Mouse (Mus musculus) Patski (cell line): ENCODE measurements around the gene Clcn1. TPM values are rescaled to one million over a fixed set of nuclear protein-coding genes. Genes with fewer than 3 reads are reported as not detected.

Experiments
- ATAC-seq: fragments of 100-300 bp; one replicate; pipeline ENCODE4 v1.8.0; 2021
- CTCF ChIA-PET: fragments of 350-600 bp; sonication (Branson Sonifier 250); formaldehyde crosslinking; loops from one replicate; lab custom pipeline; 2022; ENCODE audit warnings: inconsistent platforms; lab: Charles Lee
- POLR2A ChIA-PET: fragments of 350-600 bp; sonication (Branson Sonifier 250); formaldehyde crosslinking; loops from one replicate; lab custom pipeline; 2022; ENCODE audit warnings: antibody characterized with exemption, inconsistent platforms; lab: Charles Lee
- DNase-seq: peaks from one replicate; pipeline ENCODE4 v3.0.0-alpha.2; 2011; ENCODE audit warnings: low read depth, low spot score
- H3K27me3 ChIP-seq: fragments of 371-371 bp; one replicate; pipeline ENCODE4 v1.5.1; 2021
- CTCF ChIP-seq: fragments of 100-300 bp; IDR thresholded peaks from one replicate; pipeline ENCODE4 v1.5.1; 2021
- in situ Hi-C: fragments of 300-500 bp; cut with MboI; formaldehyde crosslinking; loops from 3 replicates; pipeline ENCODE4 v1.11.1; 2018; ENCODE audit warnings: low pct_unique_long_range_greater_than_20kb, mixed read lengths
- polyA plus RNA-seq: library from polyadenylated mRNA; unstranded; gene quantifications from one replicate; pipeline ENCODE4 v1.2.3, GENCODE M21; 2021

Clcn1 gene
- polyA plus RNA-seq, result 0.21 TPM

DNA sequence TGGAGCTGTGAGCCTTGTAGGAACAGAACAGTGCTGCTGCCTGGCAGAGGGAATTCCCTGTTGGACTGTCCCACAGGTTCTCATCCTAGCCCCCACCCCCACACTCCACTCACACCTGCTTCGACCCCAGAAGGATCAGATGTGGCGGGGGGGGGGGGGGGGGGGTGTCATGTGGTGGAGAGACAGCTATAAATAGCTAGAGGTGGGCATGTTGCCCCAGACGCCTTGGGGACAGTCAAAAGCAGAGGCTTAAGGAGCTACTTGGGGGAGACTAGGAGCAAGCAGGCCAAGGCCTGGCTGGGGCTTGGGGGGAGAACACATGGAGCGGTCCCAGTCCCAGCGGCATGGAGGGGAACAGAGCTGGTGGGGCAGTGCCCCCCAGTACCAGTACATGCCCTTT lies at the start of gene Clcn1:
Clcn1 (plus strand) TSS at position 238 of the 400 bp plus-strand sequence.
- no peak for TF ChIP-seq CTCF
- DNase-seq, result no peak
- in situ Hi-C loops, result no loop called here
- CTCF ChIA-PET, result interaction anchor here (1.1 to 3.3 kb wide), 5 partner anchors 9 to 39 kb away, joined by 3 to 14 read pairs (median 8); no protein-coding TSS in a partner anchor
- H3K27me3 ChIP-seq, result no peaks in the 10 kb centered on the region
- ATAC-seq, result no peak
- POLR2A ChIA-PET, result interaction anchor here (0.6 to 0.8 kb wide), 3 partner anchors 13 to 919 kb away, joined by 3 read pairs; no protein-coding TSS in a partner anchor

DNA sequence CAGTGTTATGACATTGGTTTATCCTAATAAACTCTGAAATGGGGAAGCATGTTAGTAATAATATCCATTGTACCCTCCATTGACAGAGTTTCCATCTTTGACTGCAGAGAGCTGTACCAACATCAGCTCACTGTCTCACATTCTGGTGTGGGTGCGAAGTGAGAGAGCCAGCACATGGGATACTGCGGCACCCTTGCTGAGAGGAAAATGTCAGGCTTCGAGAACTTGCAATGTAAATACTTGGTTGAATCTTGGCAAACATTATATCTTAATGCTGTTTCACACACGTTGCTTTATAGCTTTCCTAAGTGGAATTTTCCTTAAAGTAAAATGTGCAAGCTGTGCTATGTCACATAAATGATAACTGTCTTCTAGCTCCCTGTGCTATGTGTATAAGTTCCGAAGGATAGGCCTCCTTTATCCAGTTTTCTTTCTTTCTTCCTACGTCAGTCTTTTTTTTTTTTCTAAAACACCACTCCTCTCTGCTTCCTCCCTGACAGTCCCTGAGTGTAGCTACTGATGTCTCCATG lies 49.1 kb upstream of the Clcn1 start:
- CTCF ChIA-PET, result interaction anchor here (0.6 to 1.9 kb wide), 4 partner anchors 11 to 319 kb away, joined by 3 to 6 read pairs (median 4); no protein-coding TSS in a partner anchor
- no peak for TF ChIP-seq CTCF
- DNase-seq (no peak), ATAC-seq (no peak)
- H3K27me3 ChIP-seq, result peaks cover 16% of the 10 kb centered on the region
- POLR2A ChIA-PET, result interaction anchor here (1.7 kb wide), 1 partner anchor 10 kb away, joined by 4 read pairs; no protein-coding TSS in a partner anchor
- in situ Hi-C loops, result loop anchor here (25.0 kb wide), 1 partner anchor 600 kb away; the partner anchor contains the start of gene Olfr449

DNA sequence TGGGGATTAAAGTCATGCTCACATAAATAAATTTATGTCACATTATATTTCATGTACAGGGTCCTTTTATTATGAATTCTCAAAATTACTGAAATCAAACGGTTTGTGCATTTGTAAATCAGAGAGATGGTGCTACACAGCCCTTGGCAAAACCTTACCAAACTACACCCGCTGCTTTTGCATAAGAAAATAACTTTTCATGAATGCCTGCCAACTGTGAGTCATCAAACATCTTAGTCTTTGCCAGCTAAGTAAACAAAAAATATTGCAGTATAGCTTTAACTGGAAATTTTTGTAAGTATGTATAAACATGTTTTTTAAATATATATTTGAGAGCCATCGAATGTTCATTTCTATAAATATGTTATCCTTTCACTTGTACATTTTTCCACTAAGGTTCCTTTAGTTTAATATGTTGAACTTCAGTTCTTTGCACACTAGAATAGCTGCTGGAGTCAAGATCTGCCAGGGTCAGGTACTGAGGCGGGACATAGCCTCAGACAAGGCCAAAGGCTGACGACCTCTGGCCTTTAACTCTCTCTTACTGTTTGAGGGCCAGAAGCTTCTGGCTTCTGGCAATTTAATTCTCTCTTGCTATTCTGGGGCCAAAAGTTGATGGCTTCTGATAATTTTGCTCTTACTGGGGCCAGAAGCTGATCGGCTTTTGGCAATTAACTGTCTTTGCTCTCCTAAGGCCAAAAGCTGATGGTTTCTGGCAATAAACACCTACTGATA lies 45.0 kb upstream of the Clcn1 start:
- TF ChIP-seq CTCF, result no peak
- CTCF ChIA-PET, result interaction anchor here (0.6 to 1.9 kb wide), 5 partner anchors 8 to 15 kb away, joined by 3 to 6 read pairs (median 3); no protein-coding TSS in a partner anchor
- POLR2A ChIA-PET, result no interaction called here
- no peak for ATAC-seq
- in situ Hi-C loops, result loop anchor here (25.0 kb wide), 1 partner anchor 596 kb away; the partner anchor contains the start of gene Olfr449
- H3K27me3 ChIP-seq, result peaks cover 24% of the 10 kb centered on the region
- no peak for DNase-seq

DNA sequence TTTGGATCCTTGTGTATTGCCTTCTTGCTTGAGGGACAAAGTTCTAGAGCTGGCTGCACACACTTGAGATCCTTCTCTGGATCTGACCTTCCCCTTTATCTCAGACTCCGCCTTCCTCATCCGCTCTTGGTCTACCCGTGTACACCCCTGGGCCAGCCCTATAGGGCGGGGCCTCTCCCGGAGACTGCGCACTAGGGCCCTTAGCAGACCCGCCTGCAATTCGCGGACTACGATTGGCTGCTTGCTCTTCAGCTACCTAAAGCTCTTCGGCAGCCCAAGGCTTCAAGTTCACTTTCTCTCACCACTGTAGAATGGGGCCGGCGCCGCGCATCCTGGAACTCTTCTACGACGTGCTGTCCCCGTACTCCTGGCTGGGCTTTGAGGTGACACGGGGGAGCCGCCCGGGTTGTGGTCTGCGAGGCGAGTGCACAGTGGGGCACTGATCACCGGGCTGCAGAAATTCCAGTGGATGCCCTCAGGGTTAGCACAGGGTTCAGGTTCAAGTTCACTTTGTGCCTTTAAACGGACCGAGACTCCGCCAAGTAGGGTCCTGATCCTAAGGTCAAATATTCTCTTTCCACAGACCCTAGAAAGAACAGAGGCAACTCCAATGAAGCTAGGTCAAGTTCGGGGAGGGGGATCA lies 40.7 kb upstream of the Clcn1 start, which contains the start of gene Gstk1:
Gstk1 (plus strand) TSS at position 225 of the 643 bp plus-strand sequence.
- peaks cover 15% of the 10 kb centered on the region for H3K27me3 ChIP-seq
- ATAC-seq (peak; percentile 90), DNase-seq (no peak)
- CTCF ChIA-PET, result interaction anchor here (1.2 kb wide), 1 partner anchor 16 kb away, joined by 3 read pairs; the partner anchor contains the start of gene Tmem139
- in situ Hi-C loops, result loop anchor here (25.0 kb wide), 1 partner anchor 591 kb away; the partner anchor contains the start of gene Olfr449
- POLR2A ChIA-PET, result no interaction called here
- no peak for TF ChIP-seq CTCF

DNA sequence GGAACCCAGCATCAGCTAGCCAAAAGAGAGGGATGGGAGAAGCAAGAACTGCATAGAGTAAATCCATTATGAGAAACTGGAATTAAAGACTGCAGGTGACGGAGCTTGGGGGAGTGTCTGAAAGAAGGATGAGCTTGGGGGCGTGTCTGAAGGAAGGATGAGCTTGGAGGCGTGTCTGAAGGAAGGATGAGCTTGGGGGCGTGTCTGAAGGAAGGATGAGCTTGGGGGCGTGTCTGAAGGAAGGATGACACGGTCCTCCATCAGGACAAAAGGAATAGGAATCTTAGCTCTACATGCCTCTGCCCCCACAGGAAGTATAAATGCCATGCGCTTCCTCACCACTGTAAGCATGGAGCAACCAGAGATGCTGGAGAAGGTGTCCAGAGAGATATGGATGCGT lies 39.3 kb upstream of the Clcn1 start:
- ATAC-seq, result no peak
- no peak for TF ChIP-seq CTCF
- H3K27me3 ChIP-seq, result peaks cover 18% of the 10 kb centered on the region
- DNase-seq, result no peak
- in situ Hi-C loops, result loop anchor here (25.0 kb wide), 1 partner anchor 590 kb away; the partner anchor contains the start of gene Olfr449
- POLR2A ChIA-PET, result interaction anchor here (1.3 kb wide), 1 partner anchor 10 kb away, joined by 4 read pairs; no protein-coding TSS in a partner anchor
- CTCF ChIA-PET, result no interaction called here

DNA sequence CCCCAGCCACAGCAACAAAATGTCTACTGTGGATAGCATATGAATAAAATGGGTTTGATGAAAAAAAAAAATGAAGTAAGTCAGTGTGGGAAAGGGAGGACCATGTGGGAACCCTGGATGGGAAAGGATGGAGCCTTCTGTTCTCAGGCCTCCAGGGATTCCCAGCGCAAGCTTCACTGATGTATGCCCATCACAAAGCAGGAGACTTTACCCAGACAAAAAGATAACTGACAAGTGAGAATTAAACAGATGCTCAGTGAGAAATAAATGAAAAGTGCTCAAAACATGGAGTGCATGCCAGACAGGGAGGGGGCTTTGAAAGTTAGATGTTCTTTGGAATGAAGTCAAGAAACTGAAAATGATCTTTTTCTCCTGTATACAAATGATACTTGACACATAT lies 38.5 kb upstream of the Clcn1 start:
- ATAC-seq (no peak), DNase-seq (no peak)
- no peak for TF ChIP-seq CTCF
- ChIA-PET CTCF (interaction anchor here (1.6 to 3.0 kb wide), 2 partner anchors 11 to 12 kb away, joined by 6 to 14 read pairs; no protein-coding TSS in a partner anchor), POLR2A (interaction anchor here (1.3 kb wide), 1 partner anchor 11 kb away, joined by 4 read pairs; no protein-coding TSS in a partner anchor)
- in situ Hi-C loops, result loop anchor here (25.0 kb wide), 1 partner anchor 589 kb away; the partner anchor contains the start of gene Olfr449
- peaks cover 22% of the 10 kb centered on the region for H3K27me3 ChIP-seq

DNA sequence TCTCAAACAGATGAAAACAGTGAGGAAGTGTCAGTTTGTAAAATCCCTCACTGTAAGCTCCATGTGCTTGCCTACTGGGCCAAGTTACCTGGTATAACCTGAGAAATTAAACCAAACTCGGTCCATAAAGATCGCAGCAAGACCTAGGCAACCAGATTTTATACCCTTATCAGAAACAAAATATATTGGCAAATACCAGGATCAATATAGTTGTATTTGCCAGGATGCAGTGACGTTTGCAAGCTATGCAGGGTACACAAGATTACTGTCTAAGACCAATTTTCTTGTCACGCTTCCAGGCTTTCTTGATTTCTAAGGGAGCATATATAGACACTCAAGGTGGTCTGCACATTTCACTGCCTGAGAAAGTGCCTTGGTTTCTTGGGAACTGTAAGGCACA lies 34.7 kb upstream of the Clcn1 start:
- peaks cover 16% of the 10 kb centered on the region for H3K27me3 ChIP-seq
- no peak for ATAC-seq
- no peak for DNase-seq
- CTCF ChIA-PET, result interaction anchor here (1.1 to 1.2 kb wide), 3 partner anchors 11 to 16 kb away, joined by 3 to 4 read pairs (median 3); no protein-coding TSS in a partner anchor
- POLR2A ChIA-PET, result no interaction called here
- in situ Hi-C loops, result loop anchor here (10.0 to 25.0 kb wide), 2 partner anchors 333 to 1036 kb away; no protein-coding TSS in a partner anchor
- no peak for TF ChIP-seq CTCF

DNA sequence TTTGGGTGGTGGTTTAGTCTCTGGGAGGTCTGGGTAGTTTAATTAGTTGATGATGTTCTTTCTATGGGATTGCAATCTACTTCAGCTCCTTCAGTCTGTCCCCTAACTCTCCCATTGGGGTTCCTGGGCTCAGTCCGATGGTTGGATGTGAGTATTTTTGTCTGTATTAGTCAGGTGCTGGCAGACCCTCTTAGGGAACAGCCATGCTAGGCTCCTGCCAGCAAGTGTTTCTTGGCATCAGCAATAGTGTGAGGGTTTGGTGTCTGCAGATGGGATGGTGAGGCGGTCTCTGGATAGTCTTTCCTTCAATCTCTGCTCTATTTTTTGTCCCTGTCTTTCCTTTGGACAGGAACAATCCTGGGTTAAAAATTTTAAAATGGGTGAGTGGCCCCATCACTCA lies 33.4 kb upstream of the Clcn1 start:
- no peak for DNase-seq
- peaks cover 16% of the 10 kb centered on the region for H3K27me3 ChIP-seq
- ChIA-PET CTCF (interaction anchor here (1.3 kb wide), 1 partner anchor 11 kb away, joined by 3 read pairs; no protein-coding TSS in a partner anchor), POLR2A (no interaction called here)
- TF ChIP-seq CTCF, result no peak
- in situ Hi-C loops, result loop anchor here (10.0 to 25.0 kb wide), 2 partner anchors 332 to 1034 kb away; no protein-coding TSS in a partner anchor
- no peak for ATAC-seq

DNA sequence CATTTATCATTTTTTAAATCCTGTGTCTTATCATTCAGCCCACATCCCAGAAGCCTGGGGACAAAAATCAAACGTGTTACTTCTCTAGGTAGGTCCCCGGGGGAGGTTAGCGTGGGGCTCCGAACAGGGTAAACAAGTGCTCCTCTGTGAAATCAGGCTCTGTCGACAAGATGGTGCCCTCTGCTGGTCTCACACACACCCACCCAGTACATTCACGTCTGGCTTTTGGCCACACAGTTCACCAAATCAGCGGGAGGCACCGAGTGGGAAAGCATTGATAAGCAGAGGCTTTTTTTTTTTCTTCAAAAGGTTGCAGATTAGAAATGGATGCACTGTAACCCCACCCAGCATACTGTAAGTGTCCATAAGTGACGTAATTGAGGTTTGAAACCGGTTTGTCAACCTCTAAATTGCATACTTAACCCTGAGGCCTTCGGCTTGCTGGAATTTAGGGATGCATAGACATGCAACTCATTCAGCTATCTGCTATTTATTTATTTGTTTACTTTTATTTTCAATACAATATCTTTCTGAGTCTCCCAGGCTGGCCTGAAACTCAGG lies 29.1 kb upstream of the Clcn1 start:
- ChIA-PET POLR2A (no interaction called here), CTCF (interaction anchor here (0.6 to 2.2 kb wide), 7 partner anchors 8 to 335 kb away, joined by 3 to 8 read pairs (median 3); no protein-coding TSS in a partner anchor)
- in situ Hi-C loops, result loop anchor here (5.0 to 25.0 kb wide), 3 partner anchors 327 to 1030 kb away; partner anchors contain the start of gene Ephb6
- peaks cover 5% of the 10 kb centered on the region for H3K27me3 ChIP-seq
- DNase-seq, result no peak
- peak; percentile 82 for TF ChIP-seq CTCF
- peak; percentile 84 for ATAC-seq
